Mouse (Mus musculus) olfactory bulb, adult 2 months (tissue): Measurements from ENCODE around the gene Med13.

Experiments
- CTCF ChIP-seq: fragments of 200-500 bp; IDR thresholded peaks from 2 replicates; pipeline ENCODE4 v1.5.1; 2012; ENCODE audit warnings: low read depth, mild to moderate bottlenecking, low read length, moderate library complexity; ENCODE audit not compliant: insufficient read depth
- POLR2A ChIP-seq: fragments of 200-500 bp; IDR thresholded peaks from 2 replicates; pipeline ENCODE4 v1.6.1; 2012; ENCODE audit warnings: mild to moderate bottlenecking, low read depth, low read length, moderate library complexity; ENCODE audit not compliant: insufficient read depth

- TF ChIP-seq CTCF = no peak
- TF ChIP-seq POLR2A = no peak
These were observed 131.6 kb downstream of the Med13 start for GRCm38 (mm10) chr11:86225761-86226160.
